Mouse (Mus musculus) left cerebral cortex, adult 9 months (tissue): ENCODE measurements around the gene Map3k20.

Experiments used
- DNase-seq, 2 experiments: peaks; one replicate each; pipeline ENCODE4 v3.0.0; 2022; ENCODE audit warnings: low spot score in 2 of 2

The Map3k20 gene

DNA sequence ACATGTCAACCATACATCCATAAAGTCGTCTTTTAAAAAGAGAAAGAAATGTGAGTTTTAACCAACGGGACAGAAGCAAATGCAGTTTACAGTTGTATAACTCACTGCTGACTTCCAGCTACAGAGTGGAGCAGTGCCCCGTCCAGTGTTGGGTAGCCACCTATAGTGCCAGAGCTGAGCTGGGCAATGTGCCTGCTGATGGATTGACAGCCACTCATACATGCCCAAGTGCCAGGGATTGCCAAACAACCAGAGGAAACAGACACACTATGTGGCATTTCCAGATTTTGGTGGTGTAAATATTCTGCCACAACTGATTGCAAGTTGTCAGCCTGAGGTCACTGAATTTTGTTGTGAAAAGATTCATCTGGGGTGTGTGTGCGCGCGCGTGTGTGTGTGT lies 139.2 kb downstream of the Map3k20 start:
- DNase-seq: no peak

GRCm38 (mm10) chr2:72426776-72427175 lies 141.3 kb downstream of the Map3k20 start:
- peak; percentile 7 to 13 for DNase-seq

GRCm38 (mm10) chr2:72427288-72427687 lies 141.9 kb downstream of the Map3k20 start:
- no peak for DNase-seq

DNA sequence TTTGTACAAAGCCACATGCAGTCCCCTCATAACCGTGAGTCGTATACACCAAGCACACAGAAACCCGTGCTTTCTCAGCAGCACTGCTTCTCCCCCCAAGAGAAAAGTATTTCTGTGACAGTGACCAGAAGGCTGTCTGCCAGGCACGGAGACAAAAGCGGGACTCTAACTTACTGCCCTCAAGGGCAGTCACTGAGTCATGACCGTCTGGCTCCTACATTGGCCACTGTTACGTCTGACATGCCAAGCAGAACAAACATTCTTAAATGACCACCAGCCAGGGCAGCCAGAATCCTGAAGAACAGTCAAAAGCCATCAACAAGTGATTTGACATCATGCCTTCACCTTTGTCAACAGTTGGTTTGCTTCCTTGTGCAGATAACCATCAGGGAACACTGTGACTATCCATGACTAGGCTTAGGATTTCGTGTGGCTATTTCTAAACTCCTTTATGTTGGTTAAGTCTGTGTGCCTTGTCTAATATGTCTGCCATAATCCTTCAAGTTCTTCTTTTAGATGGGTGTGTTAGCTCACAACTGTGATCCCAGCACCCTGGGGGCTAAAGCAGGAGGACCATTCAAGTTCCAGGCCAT lies 153.6 kb downstream of the Map3k20 start:
- no peak for DNase-seq

GRCm38 (mm10) chr2:72441010-72441409 lies 155.6 kb downstream of the Map3k20 start:
- DNase-seq: no peak

- no peak for DNase-seq
Measured at GRCm38 (mm10) chr2:72442825-72443224, 157.4 kb downstream of the Map3k20 start.

DNA sequence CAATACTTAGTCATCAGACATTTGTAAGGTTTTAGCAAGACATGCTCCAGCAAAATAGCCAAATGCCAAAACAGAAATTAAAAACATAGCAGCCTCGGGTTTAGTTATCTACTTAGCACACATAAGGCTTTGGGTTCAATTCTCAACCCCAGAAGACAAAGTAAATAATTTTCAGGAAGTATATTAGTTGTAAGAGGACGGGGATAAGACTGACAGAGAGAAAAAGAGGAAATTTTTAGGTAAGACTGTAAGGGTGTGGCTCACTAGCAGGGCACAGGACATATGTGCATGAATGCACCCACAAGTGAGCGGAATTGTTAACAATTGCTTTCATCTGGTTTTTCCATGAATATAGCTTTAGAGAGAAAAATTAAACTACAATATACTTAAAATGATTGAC lies 158.5 kb downstream of the Map3k20 start:
- no peak for DNase-seq

DNA sequence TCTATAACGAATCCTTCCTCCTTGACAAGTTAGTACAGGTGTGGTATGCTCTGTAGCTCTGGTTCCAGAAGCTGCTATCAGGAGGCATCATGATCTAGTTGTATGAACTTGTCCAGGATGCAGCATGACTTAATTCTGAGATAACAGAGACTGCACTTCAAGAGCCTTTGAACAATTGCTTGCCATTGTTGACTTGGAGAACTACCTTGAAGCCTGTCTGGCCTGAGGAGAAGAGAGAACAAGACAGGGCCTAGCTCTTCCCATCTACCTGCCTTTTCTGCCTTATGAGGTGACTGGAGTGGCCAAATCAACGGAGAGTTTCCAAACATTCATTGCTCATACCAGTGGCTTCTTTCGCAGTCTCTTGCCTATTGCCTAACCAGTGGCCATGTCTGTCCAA lies 160.7 kb downstream of the Map3k20 start:
- DNase-seq: no peak

- no peak for DNase-seq
Measured at GRCm38 (mm10) chr2:72446615-72447014, 161.2 kb downstream of the Map3k20 start.

- DNase-seq: no peak
Measured at GRCm38 (mm10) chr2:72453563-72453962, 168.1 kb downstream of the Map3k20 start.

- DNase-seq: no peak
Measured at GRCm38 (mm10) chr2:72456189-72456588, 170.8 kb downstream of the Map3k20 start.

DNA sequence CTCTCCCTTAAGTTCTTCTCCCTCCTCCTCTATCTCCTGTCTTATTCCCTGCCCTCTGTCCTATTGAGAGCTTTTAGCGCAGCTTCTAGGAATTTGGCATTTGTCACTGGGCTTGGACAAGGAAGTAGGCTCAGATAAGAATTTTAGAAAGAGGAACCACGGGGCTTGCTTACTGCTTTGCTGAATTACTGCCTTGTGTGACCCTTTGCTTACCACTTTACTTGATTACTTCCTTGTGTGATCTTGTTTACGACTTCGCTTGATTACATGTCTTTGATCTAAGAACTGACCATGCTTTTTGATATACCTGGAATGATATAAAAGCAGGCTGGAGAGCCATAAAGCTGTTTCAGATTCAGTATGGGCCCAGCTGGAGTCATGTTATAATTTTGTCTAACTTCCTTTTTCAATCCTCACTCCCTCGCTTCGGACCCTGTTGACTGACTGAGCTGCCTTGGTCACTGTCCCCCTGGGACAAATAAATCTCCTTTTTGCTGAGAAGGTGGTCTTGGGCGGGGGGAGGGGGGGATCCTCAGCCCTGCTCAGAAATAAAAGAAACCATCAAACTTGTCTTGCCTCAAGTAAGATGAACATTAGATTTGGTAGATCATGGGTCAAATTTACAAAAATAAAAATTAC lies 179.1 kb downstream of the Map3k20 start:
- DNase-seq: no peak

DNA sequence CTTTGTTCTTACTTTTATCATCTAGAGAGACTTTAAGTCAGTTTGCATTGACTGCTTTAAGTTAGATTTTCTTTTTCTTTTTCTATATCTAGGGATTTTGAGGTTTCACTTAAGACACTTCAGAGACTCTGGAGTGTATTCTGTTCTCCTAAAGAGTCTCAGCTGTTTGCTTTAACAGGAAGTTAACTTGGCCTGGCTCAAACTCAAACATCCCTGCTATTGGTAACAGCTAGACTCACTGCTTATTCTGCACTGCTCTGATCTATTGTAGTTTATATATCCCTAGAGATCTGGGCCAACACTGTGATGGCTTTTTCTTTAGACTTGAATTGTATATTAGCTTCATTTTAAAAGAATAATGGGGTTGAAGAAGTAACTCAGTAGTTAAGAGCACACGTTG lies 182.2 kb downstream of the Map3k20 start:
- no peak for DNase-seq

- DNase-seq: no peak
Measured at GRCm38 (mm10) chr2:72471415-72472070, 186.1 kb downstream of the Map3k20 start.

GRCm38 (mm10) chr2:72474531-72475287 lies 189.3 kb downstream of the Map3k20 start:
- DNase-seq: no peak

GRCm38 (mm10) chr2:72475423-72475796 lies 190.0 kb downstream of the Map3k20 start:
- DNase-seq: no peak

DNA sequence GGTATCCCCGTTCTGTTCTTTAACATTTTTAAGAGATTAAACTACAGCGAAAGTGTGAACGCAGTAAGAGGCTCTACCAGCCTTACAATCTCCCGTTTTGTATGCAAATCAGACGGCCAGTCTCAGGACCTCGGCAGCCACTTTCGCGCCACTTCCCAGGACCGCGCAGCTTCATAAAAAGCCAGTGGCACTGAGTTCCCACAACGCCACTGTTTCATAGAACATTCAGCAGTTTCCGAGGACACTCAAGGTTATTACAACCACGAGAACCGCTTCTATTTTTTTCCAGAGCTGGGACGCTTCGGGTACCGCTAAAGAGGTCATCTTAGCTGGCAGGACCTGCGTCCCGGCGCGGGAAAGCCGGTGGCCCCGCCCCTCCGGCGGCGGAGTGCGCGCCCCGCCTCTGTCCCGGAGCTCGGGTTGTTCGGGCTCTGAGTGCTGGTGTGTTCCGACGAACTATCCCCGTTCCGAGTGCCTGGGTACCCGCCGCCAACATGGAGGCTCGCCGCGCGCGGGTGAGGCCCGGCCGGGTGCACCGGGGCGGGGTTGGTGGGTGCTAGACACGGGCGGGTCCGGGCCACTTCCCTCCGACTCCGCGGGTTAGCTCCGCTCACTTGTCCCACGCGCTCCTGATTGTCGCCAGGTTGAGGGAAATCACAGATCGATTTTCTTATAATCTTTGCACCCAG lies 190.5 kb downstream of the Map3k20 start, which contains the start of gene Cdca7:
Gene Cdca7, plus strand, starts transcription at position 363 of the 689 bp plus-strand sequence.
- peak in 1 of 2 experiments; percentile 50 for DNase-seq

DNA sequence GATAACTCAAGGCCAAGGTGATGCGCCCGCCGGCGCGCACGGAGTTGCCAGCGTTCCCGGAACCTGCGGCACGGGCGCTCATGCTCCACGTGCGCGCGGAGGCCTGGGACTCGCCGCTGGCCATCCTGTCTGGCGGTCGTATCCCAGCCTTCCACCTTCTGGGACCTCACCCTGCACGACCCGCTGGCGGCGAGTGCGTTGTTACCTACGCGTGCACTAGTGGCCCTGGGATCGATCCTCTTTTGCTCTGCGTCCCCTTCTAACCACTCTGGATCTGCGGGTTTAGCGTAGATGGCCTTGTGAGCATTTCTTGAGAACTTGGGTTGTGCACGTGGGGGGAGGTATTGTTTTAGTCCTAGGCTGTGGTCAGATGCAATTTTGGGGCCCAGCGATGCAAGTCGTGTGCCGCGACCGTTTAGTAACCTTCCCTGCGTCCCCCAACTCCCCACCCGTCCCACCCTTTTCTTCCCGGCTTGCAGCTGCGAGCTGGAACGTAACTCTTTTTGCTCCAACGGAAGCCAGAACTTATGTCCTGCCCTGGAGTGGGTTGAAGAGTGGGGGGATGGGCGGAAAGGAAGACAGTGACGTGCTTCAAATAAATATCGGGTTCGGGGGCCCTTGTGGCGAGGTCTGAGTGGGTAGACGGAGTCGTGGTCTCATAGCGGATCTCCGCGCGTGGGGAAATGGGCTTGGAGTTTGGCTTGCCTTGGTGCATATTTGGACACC lies 191.2 kb downstream of the Map3k20 start:
- peak in 1 of 2 experiments; percentile 14 for DNase-seq

DNA sequence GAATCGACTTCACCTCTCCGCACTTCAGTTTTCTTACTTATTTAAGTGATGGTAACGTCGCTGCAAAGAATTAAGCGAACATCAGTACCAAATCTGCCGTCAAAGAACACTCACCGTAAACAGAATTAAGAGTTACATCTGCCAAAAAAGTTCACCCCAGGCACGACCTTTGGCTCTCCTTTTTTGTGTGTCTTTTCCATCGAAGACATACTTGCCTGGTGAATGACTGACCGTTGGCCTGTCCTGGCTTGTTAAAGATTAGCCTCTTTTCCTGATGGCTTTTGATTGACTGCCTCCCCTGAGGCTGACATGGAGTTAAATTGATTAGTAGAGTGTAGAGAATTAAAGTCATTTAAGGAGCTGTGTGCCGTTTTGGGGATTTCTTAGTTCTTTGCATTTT lies 191.8 kb downstream of the Map3k20 start:
- DNase-seq: no peak

DNA sequence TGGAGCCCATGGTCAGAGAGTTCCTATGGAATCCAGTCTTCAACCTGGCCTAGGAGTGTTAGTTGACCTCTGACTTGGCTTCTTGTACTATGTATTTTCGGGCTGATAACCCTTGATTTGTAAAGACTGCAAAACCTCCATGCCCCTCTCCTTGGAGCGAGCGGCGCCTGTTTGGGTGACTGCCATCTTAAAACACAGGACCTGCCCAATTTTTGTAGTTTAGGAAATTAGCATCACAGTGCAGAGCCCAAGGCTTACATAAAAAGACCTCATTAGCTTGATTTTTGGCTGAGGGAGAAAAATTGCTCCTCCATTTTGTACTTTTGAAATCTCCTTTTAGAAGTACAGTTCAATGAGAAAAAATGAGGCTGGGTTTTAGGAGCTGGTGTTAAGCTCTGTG lies 192.7 kb downstream of the Map3k20 start:
- no peak for DNase-seq

- no peak for DNase-seq
Measured at GRCm38 (mm10) chr2:72478921-72479320, 193.5 kb downstream of the Map3k20 start.
